Mouse (Mus musculus) CD4-positive, CD25-positive, alpha-beta regulatory T cell, adult 9 weeks (primary cell): ENCODE data around the gene Lama2. TPM values are rescaled to one million over a fixed set of nuclear protein-coding genes. Genes with fewer than 3 reads are reported as not detected.

ENCODE experiments used
- polyA plus RNA-seq: library from polyadenylated mRNA; unstranded; fragments of 100-300 nt; shearing (Covaris generic); gene quantifications from one replicate; pipeline ENCODE4 v1.2.1, GENCODE M21; 2017

The Lama2 gene
- polyA plus RNA-seq = not detected

GRCm38 (mm10) chr10:27619658-27620057 lies at the start of gene Lama2:
TSS of gene Lama2 (minus strand) at chr10:27619758.

